Mouse (Mus musculus) limb, embryonic 11.5 days (tissue): ENCODE measurements around the gene Sirt1. TPM values are rescaled to one million over a fixed set of nuclear protein-coding genes. Genes with fewer than 3 reads are reported as not detected.
"Not testable (repeated sequence)": the region's sequence is repeated elsewhere in the genome, so short reads cannot be mapped to it uniquely, and the experiment has no call there.

Experiments used
- ATAC-seq: fragments of 200-750 bp; cut with Nextera tagmentation; 2 replicates; pipeline ENCODE4 v1.8.0; 2017; ENCODE audit warnings: low read depth; ENCODE audit not compliant: insufficient number of reproducible peaks, low FRiP score, low TSS enrichment
- DNase-seq: peaks from one replicate; pipeline ENCODE4 v3.0.0-alpha.2; 2015; ENCODE audit warnings: low spot score
- H3K27ac ChIP-seq: fragments of 300-500 bp; sonication (generic); replicated peaks from 2 replicates; pipeline ENCODE4 v1.5.1; 2014; ENCODE audit warnings: low read depth, mild to moderate bottlenecking, low read length
- H3K27me3 ChIP-seq: fragments of 300-500 bp; sonication (generic); 2 replicates; pipeline ENCODE4 v1.6.1; 2014; ENCODE audit warnings: mild to moderate bottlenecking, low read length, mixed read lengths; ENCODE audit not compliant: control insufficient read depth, insufficient read depth
- H3K36me3 ChIP-seq: fragments of 300-500 bp; sonication (generic); 2 replicates; pipeline ENCODE4 v1.6.1; 2014; ENCODE audit warnings: mild to moderate bottlenecking, low read length, moderate library complexity, mixed read lengths; ENCODE audit not compliant: control insufficient read depth, insufficient read depth
- H3K4me1 ChIP-seq: fragments of 300-500 bp; sonication (generic); 2 replicates; pipeline ENCODE4 v1.6.1; 2014; ENCODE audit warnings: low read length, mixed read lengths; ENCODE audit not compliant: control insufficient read depth, insufficient read depth
- H3K4me2 ChIP-seq: fragments of 300-500 bp; sonication (generic); 2 replicates; pipeline ENCODE4 v1.6.1; 2014; ENCODE audit warnings: low read depth, mild to moderate bottlenecking, moderate library complexity; ENCODE audit not compliant: severe bottlenecking
- H3K4me3 ChIP-seq: fragments of 300-500 bp; sonication (generic); 2 replicates; pipeline ENCODE4 v1.5.1; 2014; ENCODE audit warnings: low read depth, low read length
- H3K9ac ChIP-seq: fragments of 300-500 bp; sonication (generic); 2 replicates; pipeline ENCODE4 v1.6.1; 2014; ENCODE audit warnings: mild to moderate bottlenecking, low read length
- H3K9me3 ChIP-seq: fragments of 300-500 bp; sonication (generic); 2 replicates; pipeline ENCODE4 v1.6.1; 2016; ENCODE audit warnings: low read length; ENCODE audit not compliant: control insufficient read depth
- WGBS: fragments of 180-500 bp; shearing (Covaris S2); extraction: QIAGEN DNeasy Blood & Tissue Kit; methylation state at CpG from one replicate; pipeline ENCODE4 v1.1.7; 2014; 5-methylcytosine and 5-hydroxymethylcytosine counted together
- polyA plus RNA-seq: library from polyadenylated mRNA; unstranded; fragments of >200 nt; fragmentation: Nextera tagmentation; extraction: Ambion mirVana; gene quantifications from 2 replicates; pipeline ENCODE4 v1.2.1, GENCODE M21; 2014

The Sirt1 gene
- polyA plus RNA-seq, 1 experiment from 2014 or later, result 13.0 TPM

DNA sequence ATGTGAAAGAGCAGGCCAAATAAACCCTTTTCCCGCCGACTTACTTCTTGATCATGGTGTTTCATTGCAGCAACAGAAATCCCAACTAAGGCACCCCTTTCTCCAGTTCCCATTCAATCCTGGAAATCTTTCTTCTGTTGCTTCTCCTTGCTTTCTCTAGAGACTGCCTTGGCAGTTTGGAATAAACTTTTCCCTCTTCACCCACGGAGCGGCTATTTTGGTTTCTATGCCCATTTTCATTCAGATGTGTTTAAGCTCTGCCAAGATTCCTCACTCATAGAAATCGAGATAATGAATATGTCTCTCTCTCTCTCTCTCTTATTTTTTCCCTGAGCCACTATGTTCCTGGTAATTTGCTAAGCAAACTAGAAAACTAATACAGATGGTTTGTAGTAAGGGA, 29.4 kb downstream of the Sirt1 start:
- Histone ChIP-seq H3K4me1 (no peaks in the 10 kb centered on the region), H3K27ac (no peak overlapping the region), H3K27me3 (no peaks in the 10 kb centered on the region), H3K36me3 (no peaks in the 10 kb centered on the region), H3K9me3 (no peaks in the 10 kb centered on the region), H3K4me3 (no peak overlapping the region), H3K9ac (no peak overlapping the region), H3K4me2 (no peak overlapping the region)
- ATAC-seq (no peak), DNase-seq (no peak)
- WGBS, result 90% methylated on average over 5 of the region's 5 CpGs

DNA sequence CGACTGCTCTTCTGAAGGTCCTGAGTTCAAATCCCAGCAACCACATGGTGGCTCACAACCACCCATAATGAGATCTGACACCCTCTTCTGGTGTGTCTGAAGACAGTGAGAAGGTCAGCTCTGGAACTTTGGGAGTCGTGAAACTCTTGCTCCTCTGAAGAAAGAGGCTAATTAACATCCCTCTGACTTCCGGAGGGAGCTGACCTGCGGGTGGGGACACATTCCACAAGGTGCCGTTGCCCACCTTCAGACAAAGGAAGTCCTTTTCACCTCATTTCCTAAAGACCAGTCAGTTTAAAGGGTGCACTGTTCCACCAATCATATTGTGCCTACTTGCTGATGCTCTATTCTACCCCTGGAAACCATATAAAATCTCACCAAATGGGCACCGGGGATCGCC, 30.4 kb downstream of the Sirt1 start:
- ATAC-seq, H3K4me1 ChIP-seq, H3K27me3 ChIP-seq, H3K4me3 ChIP-seq, H3K9me3 ChIP-seq, H3K36me3 ChIP-seq, DNase-seq, H3K4me2 ChIP-seq, H3K27ac ChIP-seq, H3K9ac ChIP-seq: not testable (repeated sequence)
- WGBS, result 85% methylated on average over 7 of the region's 7 CpGs

DNA sequence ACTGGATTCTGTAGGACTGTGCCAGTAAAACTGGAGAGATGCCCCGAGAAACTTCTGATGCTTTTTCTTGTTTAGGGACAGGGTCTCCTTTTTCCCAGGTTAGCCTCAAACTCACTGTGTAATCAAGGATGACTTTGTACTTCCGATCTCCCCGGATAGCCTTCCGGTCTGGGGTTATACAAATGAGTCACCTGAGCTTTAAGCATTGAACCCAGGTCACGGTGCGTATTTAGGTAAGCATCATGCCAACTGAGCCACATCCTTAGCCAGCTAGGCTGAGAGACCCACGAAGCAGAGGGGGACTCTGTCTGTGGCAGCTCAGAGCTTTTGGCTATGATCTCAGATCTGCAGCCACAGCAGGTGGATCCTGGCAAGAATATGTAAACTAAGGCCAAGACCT, 30.8 kb downstream of the Sirt1 start:
- Histone ChIP-seq H3K27me3 (no peaks in the 10 kb centered on the region), H3K4me3 (no peak overlapping the region), H3K36me3 (no peaks in the 10 kb centered on the region), H3K9me3 (no peaks in the 10 kb centered on the region), H3K9ac (no peak overlapping the region), H3K4me2 (no peak overlapping the region), H3K4me1 (no peaks in the 10 kb centered on the region), H3K27ac (no peak overlapping the region)
- WGBS, result 92% methylated on average over 7 of the region's 7 CpGs
- DNase-seq (no peak), ATAC-seq (no peak)

DNA sequence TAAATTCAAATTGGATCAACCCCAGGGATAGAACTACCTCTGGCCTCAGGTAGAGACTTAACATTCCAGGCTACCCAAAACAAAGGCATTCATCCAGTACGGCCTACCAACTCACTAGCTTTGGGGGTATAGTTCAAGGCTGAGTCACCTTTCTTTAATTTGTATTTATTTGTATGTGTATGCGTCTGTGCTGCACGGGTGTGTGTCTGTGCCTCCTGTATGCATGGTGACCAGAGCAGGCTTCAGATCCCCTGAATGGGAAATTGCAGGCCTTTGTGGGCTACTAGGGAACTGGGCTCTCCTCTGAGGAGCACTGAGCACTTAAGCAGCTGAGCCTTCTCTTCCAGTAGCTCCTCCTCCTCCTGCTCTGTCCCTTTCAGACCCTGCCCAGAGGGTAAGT, 33.2 kb downstream of the Sirt1 start:
- Histone ChIP-seq H3K4me1 (no peaks in the 10 kb centered on the region), H3K9me3 (no peaks in the 10 kb centered on the region), H3K36me3 (no peaks in the 10 kb centered on the region), H3K4me3 (no peak overlapping the region), H3K27ac (no peak overlapping the region), H3K9ac (no peak overlapping the region), H3K4me2 (no peak overlapping the region), H3K27me3 (no peaks in the 10 kb centered on the region)
- DNase-seq (no peak), ATAC-seq (no peak)
- 75% methylated on average over 3 of the region's 3 CpGs for WGBS

DNA sequence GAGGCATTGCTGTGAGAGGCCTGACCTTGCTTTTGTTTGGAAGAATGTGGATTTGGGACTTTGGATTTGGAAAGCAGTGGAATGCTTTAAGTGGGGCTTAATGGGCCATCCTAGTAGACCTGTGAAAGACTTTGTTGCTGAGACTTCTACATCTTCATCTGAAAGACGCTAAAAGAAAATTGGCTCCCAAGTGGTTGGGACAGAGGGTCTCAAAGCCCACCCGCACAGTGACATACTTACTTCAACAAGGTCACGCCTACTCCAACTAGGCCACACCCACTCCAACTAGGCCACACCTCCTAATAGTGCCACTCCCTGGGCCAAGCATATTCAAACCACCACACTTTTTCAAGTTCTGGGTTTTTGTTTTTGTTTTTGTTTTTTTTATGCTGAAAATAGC, 36.8 kb downstream of the Sirt1 start:
- 95% methylated on average over 3 of the region's 3 CpGs for WGBS
- H3K4me3 ChIP-seq, result no peak overlapping the region
- no peak for ATAC-seq

DNA sequence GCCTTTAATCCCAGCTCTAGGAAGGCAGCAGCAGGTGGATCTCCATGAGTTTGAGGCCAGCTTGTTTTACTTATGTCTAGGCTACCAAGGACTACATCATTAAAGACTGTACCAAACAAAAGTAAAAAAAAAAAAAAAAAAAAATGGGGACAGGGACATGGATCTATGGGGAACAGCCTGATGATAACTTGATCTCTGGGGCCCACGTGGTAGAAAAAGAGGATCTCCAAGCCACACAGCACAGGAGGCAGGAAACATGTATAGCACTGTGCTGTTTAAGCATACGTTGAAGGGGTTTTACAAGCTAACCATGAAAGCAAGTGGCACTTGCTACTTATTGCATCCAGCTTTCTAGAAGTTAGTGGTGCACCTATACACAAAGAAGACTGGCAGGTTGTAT, 40.2 kb downstream of the Sirt1 start:
- no peaks in the 10 kb centered on the region for H3K9me3 ChIP-seq
- peaks cover under 1% of the 10 kb centered on the region; the same call in 1 of the 2 replicates for H3K36me3 ChIP-seq
- H3K4me3 ChIP-seq, result no peak overlapping the region
- no peak overlapping the region for H3K9ac ChIP-seq
- DNase-seq, result no peak
- H3K4me1 ChIP-seq, result peaks cover 6% of the 10 kb centered on the region; the same call in 1 of the 2 replicates
- H3K27me3 ChIP-seq, result no peaks in the 10 kb centered on the region
- 83% methylated on average over 2 of the region's 2 CpGs for WGBS
- no peak overlapping the region for H3K4me2 ChIP-seq
- no peak for ATAC-seq
- H3K27ac ChIP-seq, result no peak overlapping the region

More for the DNA sequence above, 36.8 kb downstream of the Sirt1 start:
- Histone ChIP-seq H3K9me3 (no peaks in the 10 kb centered on the region), H3K27me3 (no peaks in the 10 kb centered on the region), H3K36me3 (no peaks in the 10 kb centered on the region), H3K9ac (no peak overlapping the region), H3K27ac (no peak overlapping the region), H3K4me1 (no peaks in the 10 kb centered on the region), H3K4me2 (no peak overlapping the region)
- no peak for DNase-seq

DNA sequence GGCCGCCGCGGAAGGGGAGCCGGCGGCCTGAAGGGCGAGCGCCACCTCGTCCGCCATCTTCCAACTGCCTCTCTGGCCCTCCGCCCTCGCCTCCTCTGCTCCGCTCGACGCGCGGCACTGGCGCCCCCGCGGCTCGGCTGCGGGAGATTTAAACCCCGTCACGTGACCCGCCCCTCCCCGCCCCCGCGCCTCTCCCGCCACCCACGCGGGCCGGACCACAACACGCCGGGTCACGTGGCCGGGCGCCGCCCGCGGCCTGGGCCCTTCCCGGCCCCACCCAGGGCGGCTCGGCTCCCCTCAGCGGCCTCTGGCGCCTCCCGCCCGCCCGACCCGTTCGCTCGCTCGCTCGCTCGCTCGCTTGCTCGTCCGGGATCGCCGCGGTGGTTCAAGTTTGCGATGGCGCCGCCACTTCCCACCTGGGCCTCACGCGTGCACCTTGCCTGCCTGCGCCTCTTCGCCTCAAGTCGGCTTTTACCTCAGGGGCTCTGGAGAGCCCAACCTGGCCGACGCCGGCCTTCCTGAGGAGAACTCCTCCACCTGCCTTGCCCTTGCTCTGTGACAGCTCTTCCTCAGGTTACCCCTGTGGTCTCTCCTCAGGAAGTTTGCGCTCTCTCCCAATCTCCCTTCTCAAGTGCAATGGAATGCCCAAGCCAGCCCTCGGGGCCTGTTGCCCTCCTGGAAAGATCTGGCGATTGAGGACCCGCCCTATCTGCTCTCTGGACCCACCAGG, 42.4 kb downstream of the Sirt1 start:
- H3K27ac ChIP-seq, result peak overlapping the region; percentile 91
- under 1% methylated on average over 44 of the region's 74 CpGs for WGBS
- peak overlapping the region; percentile 80 for H3K4me2 ChIP-seq
- ATAC-seq, result peak; percentile 94
- peak; percentile 93 for DNase-seq
- H3K27me3 ChIP-seq, result no peaks in the 10 kb centered on the region
- peaks cover 5% of the 10 kb centered on the region; the same call in 1 of the 2 replicates for H3K36me3 ChIP-seq
- no peaks in the 10 kb centered on the region for H3K9me3 ChIP-seq
- peak overlapping the region; percentile 97 for H3K9ac ChIP-seq
- peaks cover 6% of the 10 kb centered on the region; the same call in 1 of the 2 replicates for H3K4me1 ChIP-seq
- H3K4me3 ChIP-seq, result peak overlapping the region; percentile 62

DNA sequence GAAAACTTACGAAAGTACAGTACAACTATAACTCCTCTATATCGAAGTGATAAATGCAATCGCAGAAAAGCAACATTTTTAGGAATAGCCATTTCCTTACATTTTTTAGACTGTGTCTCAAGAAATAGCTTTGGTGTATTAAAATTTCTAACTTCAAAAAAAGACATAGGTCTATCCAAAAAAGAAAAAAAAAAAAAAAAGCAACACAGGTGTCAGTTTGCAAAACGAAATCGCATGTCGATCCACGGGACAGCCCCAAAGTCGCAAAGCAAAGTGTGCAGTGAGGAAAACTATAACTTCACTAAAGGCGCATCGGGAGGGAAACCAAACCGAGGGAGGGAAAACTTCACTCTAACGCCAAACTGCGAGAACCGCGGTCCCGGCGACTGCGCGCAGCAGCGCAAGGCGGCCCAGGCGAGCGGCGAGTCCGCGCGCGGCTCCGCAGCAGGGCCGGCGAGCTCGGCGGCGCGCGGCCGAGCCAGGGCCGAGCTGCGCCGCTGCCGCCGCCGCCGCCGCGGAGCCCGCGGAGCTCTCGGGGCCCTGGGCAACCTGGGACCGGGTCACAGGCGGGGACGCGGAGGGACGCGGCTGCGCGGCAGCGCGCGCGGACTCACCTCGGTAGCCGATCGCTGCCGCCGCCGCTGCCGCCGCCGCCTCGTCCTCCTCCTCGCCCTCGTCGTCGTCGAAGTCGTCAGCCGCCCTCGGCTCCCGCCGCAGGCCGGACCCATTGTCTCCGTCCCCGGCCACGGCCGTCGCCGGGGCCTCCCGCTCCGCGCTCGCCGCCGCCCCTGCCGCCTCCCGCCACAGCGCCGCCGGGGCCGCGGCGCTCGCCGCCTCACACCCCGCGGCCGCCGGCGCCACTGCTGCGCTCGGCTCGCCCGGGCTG, 43.3 kb downstream of the Sirt1 start:
- peak; percentile 68 for ATAC-seq

More for the DNA sequence above, 43.3 kb downstream of the Sirt1 start:
- Histone ChIP-seq H3K4me3 (peak overlapping the region; percentile 62), H3K27ac (peak overlapping the region; percentile 91), H3K4me2 (peak overlapping the region; percentile 62), H3K4me1 (peaks cover 6% of the 10 kb centered on the region; the same call in 1 of the 2 replicates), H3K9ac (peak overlapping the region; percentile 97), H3K27me3 (no peaks in the 10 kb centered on the region), H3K9me3 (no peaks in the 10 kb centered on the region), H3K36me3 (peaks cover 5% of the 10 kb centered on the region; the same call in 1 of the 2 replicates)
- peak; percentile 72 for DNase-seq
- WGBS, result 1% methylated on average over 62 of the region's 113 CpGs
